Mouse (Mus musculus) limb, embryonic 15.5 days (tissue): ENCODE data around the gene Capn5. TPM values are rescaled to one million over a fixed set of nuclear protein-coding genes. Genes with fewer than 3 reads are reported as not detected.
A peak's percentile ranks its signal among the peaks of the same experiment; 100 is the strongest.

Experiments used
- ATAC-seq: fragments of 200-750 bp; cut with Nextera tagmentation; 2 replicates; pipeline ENCODE4 v1.8.0; 2017; ENCODE audit warnings: low read depth, moderate TSS enrichment; ENCODE audit not compliant: insufficient number of reproducible peaks, low FRiP score, low TSS enrichment
- H3K27ac ChIP-seq: fragments of 300-500 bp; sonication (generic); 2 replicates; pipeline ENCODE4 v1.5.1; 2015; ENCODE audit warnings: moderate library complexity, mild to moderate bottlenecking, inconsistent platforms
- H3K27me3 ChIP-seq: fragments of 300-500 bp; sonication (generic); 2 replicates; pipeline ENCODE4 v1.6.1; 2015; ENCODE audit warnings: inconsistent platforms
- H3K36me3 ChIP-seq: fragments of 300-500 bp; sonication (generic); 2 replicates; pipeline ENCODE4 v1.6.1; 2015; ENCODE audit warnings: inconsistent platforms
- H3K4me1 ChIP-seq: fragments of 300-500 bp; sonication (generic); 2 replicates; pipeline ENCODE4 v1.6.1; 2015; ENCODE audit warnings: inconsistent platforms
- H3K4me2 ChIP-seq: fragments of 300-500 bp; sonication (generic); 2 replicates; pipeline ENCODE4 v1.6.1; 2015; ENCODE audit warnings: mild to moderate bottlenecking, inconsistent platforms
- H3K4me3 ChIP-seq: fragments of 300-500 bp; sonication (generic); 2 replicates; pipeline ENCODE4 v1.5.1; 2015; ENCODE audit warnings: mild to moderate bottlenecking, inconsistent platforms
- H3K9ac ChIP-seq: fragments of 300-500 bp; sonication (generic); 2 replicates; pipeline ENCODE4 v1.6.1; 2015; ENCODE audit warnings: inconsistent platforms
- H3K9me3 ChIP-seq: fragments of 300-500 bp; sonication (generic); 2 replicates; pipeline ENCODE4 v1.6.1; 2016; ENCODE audit warnings: inconsistent platforms
- WGBS: fragments of 180-500 bp; shearing (Covaris S2); methylation state at CpG from one replicate; pipeline ENCODE4 v1.1.7; 2015; 5-methylcytosine and 5-hydroxymethylcytosine counted together
- polyA plus RNA-seq: library from polyadenylated mRNA; unstranded; fragments of >200 nt; fragmentation: Nextera tagmentation; extraction: Ambion mirVana; gene quantifications from 2 replicates; pipeline ENCODE4 v1.2.1, GENCODE M21; 2015

The Capn5 gene
- polyA plus RNA-seq, 1 experiment from 2014 or later: 10.1 TPM

DNA sequence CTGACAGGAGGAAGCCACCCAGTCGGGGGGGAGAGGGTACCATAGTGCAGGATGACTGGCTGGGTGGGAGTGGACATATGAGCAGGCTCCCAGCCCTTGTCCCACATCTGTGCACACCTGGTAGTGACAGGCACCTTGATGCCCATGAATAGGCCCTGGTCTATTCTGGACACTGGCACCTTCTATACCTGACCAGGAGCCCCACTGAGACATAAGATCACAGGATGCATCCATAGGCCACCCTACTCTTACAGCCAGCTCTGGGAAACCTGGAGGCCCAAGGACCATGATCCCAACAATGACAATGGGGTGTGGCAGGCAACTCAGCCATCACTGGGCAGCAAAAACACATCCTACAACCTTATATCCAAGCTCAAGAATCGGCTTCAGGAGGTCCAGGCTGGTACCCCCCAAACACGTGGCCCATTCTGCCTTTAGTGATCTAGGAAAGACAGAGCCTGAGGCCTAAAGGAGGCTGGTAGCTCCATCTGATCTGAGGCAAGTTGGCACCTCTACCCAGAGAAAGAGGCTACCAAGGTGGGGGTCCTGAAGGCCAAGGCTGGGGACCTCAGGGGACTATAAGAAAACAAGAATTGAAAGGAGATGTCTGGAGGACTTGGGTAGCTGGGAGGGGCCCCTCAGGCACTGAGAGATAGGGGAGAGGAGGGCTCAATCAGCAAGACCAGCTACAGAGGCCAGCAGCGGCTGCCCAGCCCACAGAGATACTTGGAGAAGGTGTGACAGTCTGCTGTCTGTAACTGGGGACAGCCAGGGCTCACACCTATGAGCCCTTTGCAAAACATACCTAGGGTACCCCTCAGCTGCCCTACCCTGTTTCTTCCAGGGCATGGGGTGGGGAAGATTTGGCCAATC lies 3.0 kb downstream of the Capn5 start:
- no peak overlapping the region for H3K27ac ChIP-seq
- H3K9me3 ChIP-seq: no peaks in the 10 kb centered on the region
- H3K4me3 ChIP-seq: no peak overlapping the region
- H3K4me2 ChIP-seq: no peak overlapping the region
- no peaks in the 10 kb centered on the region for H3K36me3 ChIP-seq
- no peak overlapping the region for H3K9ac ChIP-seq
- H3K4me1 ChIP-seq: peaks cover 36% of the 10 kb centered on the region
- no peaks in the 10 kb centered on the region for H3K27me3 ChIP-seq
- no peak for ATAC-seq
- 77% methylated on average over 4 of the region's 4 CpGs for WGBS

DNA sequence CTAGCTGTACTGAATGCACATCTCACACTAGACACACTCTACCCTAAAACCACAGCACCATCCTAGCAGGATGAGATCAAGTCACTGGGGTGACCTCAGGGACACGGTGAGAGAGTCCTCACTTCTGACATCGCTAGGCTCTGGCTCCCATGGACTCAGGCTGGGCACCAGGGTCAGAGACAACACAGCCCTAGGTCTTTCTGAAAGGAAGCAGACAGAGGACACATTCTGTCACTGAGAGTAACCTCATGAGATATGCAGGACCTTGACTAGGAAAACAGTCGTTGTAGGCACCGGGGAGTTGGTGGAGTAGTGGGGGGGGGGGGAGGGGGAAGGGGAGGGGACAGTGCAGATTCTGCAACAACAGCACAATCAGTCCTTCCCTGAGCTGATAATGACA lies 4.7 kb downstream of the Capn5 start:
- no peaks in the 10 kb centered on the region for H3K36me3 ChIP-seq
- no peaks in the 10 kb centered on the region for H3K27me3 ChIP-seq
- H3K27ac ChIP-seq: no peak overlapping the region
- no peak overlapping the region for H3K4me3 ChIP-seq
- no peak overlapping the region for H3K4me2 ChIP-seq
- 59% methylated on average over 4 of the region's 4 CpGs for WGBS
- no peaks in the 10 kb centered on the region for H3K9me3 ChIP-seq
- peaks cover 36% of the 10 kb centered on the region for H3K4me1 ChIP-seq
- H3K9ac ChIP-seq: no peak overlapping the region
- ATAC-seq: no peak

DNA sequence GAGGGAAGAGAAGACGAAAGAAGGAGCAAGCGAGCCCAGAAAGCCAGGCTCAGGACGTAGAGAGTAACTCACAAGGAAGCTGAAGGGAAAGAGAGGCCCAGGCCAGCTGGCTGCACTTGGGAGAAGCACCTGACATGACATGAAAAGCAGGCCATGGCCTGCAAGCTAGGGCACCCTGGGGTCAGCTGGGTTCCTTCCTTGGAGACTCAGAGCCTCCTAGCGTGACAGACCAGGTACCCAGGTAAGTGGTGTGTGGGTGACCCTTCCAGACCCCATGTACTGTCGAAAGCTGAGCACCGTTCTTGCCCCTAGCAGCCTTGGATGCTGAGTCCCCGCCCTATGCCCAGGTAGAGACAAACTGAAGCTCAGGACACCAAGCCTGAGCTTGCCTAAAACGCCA lies 5.4 kb downstream of the Capn5 start:
- Histone ChIP-seq H3K4me1 (peaks cover 31% of the 10 kb centered on the region), H3K9ac (no peak overlapping the region), H3K27me3 (no peaks in the 10 kb centered on the region), H3K36me3 (no peaks in the 10 kb centered on the region), H3K9me3 (no peaks in the 10 kb centered on the region), H3K4me3 (no peak overlapping the region), H3K4me2 (no peak overlapping the region), H3K27ac (0 out of 2 replicates have a peak overlapping the region, but pooled peaks have one; percentile 38)
- ATAC-seq: no peak
- 71% methylated on average over 8 of the region's 8 CpGs for whole genome bisulfite sequencing

DNA sequence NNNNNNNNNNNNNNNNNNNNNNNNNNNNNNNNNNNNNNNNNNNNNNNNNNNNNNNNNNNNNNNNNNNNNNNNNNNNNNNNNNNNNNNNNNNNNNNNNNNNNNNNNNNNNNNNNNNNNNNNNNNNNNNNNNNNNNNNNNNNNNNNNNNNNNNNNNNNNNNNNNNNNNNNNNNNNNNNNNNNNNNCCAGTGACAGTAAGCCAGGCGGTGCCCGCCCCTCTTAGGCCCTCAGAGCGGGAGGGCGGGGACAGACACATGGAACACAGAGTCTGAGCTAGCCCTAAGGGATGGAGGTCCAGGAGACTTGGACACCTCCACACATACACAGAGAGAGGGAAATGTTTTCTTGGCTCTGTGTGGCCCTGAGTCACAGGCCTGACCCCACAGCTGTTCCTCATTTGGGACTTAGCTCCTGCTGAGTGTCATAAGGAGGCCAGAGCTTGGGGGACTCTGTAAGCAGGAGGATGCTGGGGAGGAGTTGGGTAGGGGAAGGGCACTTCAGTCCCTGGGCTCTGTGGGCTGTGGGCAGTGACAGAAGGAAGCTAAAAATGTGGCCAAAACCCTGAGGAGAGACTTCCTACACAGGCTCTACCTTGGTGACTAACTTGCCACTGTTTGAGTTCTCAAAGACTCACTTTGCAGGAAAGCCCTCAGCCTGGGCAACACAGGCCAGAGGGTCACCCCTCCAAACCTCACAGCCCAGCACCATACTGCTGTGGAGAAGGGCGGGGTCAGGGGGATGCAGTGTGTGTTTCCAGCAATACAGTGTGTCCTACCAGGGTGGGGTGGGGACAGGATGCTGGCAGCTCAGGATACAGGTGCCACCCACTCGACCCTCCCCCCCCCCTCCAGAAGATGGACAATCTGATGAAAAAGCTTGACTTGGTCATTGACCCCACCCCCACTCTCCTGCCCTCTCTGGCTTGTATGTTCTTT lies 6.7 kb downstream of the Capn5 start:
- no peak overlapping the region for H3K4me2 ChIP-seq
- 46% methylated on average over 5 of the region's 6 CpGs for WGBS
- no peak overlapping the region for H3K9ac ChIP-seq
- H3K27ac ChIP-seq: peak overlapping the region; percentile 61
- H3K4me3 ChIP-seq: no peak overlapping the region
- H3K27me3 ChIP-seq: no peaks in the 10 kb centered on the region
- 0 out of 2 replicates have a peak, but pooled peaks have one; percentile 35 for ATAC-seq
- peaks cover 21% of the 10 kb centered on the region for H3K4me1 ChIP-seq
- H3K9me3 ChIP-seq: no peaks in the 10 kb centered on the region
- no peaks in the 10 kb centered on the region for H3K36me3 ChIP-seq

DNA sequence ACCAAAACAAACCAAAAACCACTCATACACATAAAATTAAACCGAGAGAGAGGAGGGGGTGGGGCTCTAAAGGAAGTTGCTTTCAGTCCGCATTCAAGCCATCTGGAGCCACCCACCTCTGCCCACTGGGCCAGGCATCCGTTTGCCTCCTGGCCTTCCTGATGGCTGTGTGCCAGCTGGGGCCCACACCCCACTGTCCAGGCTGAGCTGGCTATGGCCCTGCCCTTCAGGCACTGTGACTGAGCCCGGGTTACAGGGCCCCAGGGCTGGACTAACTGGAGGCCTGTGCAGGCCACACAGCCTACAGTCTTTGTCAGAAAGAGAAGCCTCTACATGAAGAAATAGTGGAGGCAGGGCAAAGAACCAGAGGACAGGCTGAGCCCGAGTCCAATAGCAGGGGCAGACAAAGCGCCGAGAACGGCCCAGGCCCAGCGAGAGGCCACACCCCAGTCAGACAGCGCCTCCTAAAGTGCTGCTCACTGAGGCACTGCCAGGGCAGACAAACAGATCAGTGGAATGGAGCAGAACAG lies 13.0 kb downstream of the Capn5 start:
- Histone ChIP-seq H3K4me2 (no peak overlapping the region), H3K27ac (peak overlapping the region; percentile 65), H3K27me3 (no peaks in the 10 kb centered on the region), H3K4me3 (no peak overlapping the region), H3K4me1 (peaks cover 35% of the 10 kb centered on the region), H3K36me3 (no peaks in the 10 kb centered on the region), H3K9ac (no peak overlapping the region), H3K9me3 (no peaks in the 10 kb centered on the region)
- 41% methylated on average over 10 of the region's 10 CpGs for WGBS
- ATAC-seq: peak; percentile 45; the same call in 1 of the 2 replicates

DNA sequence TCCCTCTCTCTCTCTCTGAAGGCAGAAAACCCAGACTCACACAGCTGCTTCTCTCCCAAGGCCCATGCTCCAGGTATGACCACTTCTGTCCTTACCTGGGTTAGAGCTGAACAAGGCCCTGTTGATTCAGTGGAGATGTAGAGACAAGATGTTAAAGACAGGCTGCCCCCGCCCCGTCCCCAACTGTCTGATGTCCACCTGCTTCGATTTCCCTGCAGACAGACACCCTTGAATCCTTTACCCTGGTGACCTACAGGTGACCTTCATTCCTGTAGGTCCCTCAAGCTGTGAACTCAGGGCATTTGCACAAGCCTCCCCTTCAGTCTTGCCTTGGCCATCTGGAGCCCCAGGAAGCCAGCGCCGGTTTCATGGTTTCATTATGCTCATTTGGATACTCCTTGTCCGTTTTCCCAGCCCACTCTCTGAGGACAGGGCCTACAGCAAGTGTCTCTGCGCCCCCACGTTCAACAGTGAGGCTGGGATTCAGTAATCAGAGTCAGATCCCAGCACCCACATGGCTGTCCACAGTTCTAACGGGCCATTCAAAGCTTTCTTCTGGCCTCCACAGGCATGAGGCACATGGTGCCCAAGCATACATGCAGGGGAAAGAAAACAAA lies 13.6 kb downstream of the Capn5 start:
- H3K9ac ChIP-seq: no peak overlapping the region
- ATAC-seq: no peak
- no peak overlapping the region for H3K4me3 ChIP-seq
- no peak overlapping the region for H3K4me2 ChIP-seq
- H3K27me3 ChIP-seq: no peaks in the 10 kb centered on the region
- H3K36me3 ChIP-seq: no peaks in the 10 kb centered on the region
- 67% methylated on average over 9 of the region's 9 CpGs for WGBS
- H3K4me1 ChIP-seq: peaks cover 40% of the 10 kb centered on the region
- peak overlapping the region; percentile 65 for H3K27ac ChIP-seq
- no peaks in the 10 kb centered on the region for H3K9me3 ChIP-seq

DNA sequence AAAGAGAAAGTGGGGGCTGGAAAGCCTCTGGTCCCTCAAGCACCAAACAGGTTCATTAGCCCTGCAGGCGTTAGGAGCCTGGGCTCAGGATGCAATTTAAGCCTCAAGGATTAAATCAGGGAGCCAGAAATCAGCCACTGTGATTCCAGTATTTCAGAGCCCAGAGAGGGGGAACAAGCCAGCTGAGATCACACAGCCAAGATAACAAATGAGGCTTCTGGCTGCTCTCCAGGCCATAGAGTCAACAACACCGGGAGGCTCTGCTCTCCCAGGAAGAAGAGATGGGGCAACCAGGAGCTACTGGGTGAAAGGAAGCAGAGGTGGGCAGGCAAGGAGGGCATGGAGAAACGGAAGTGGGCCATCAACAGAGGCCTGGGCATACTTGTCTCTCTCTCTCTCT lies 14.4 kb downstream of the Capn5 start:
- no peak overlapping the region for H3K4me2 ChIP-seq
- no peaks in the 10 kb centered on the region for H3K36me3 ChIP-seq
- WGBS: 43% methylated on average over 3 of the region's 3 CpGs
- no peak overlapping the region for H3K4me3 ChIP-seq
- H3K27ac ChIP-seq: no peak overlapping the region
- ATAC-seq: no peak
- H3K27me3 ChIP-seq: no peaks in the 10 kb centered on the region
- no peak overlapping the region for H3K9ac ChIP-seq
- H3K4me1 ChIP-seq: peaks cover 46% of the 10 kb centered on the region
- H3K9me3 ChIP-seq: no peaks in the 10 kb centered on the region

DNA sequence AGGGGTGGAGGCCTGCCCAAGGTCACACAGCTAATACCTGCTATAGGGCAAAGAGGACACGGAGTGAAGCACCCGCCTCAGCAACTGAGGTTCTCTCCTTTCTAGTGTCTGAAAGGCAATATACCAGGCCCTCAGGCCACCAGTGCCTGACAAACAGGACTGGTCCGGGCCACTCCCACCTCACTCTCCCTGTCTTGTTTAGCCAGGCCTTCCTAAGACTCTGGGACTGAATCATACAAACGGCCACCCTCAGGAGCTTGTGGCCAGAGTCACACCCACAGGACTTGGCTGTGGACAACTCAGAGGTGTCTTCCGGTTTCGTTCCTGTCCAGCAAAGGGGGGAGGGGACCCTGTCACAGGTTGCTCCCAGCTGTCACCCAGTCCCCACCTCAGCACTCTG lies 15.8 kb downstream of the Capn5 start:
- Histone ChIP-seq H3K36me3 (no peaks in the 10 kb centered on the region), H3K4me1 (peaks cover 55% of the 10 kb centered on the region), H3K9me3 (no peaks in the 10 kb centered on the region), H3K9ac (no peak overlapping the region), H3K27me3 (no peaks in the 10 kb centered on the region), H3K4me3 (no peak overlapping the region), H3K27ac (no peak overlapping the region), H3K4me2 (no peak overlapping the region)
- ATAC-seq: no peak
- WGBS: 74% methylated on average over 6 of the region's 6 CpGs

DNA sequence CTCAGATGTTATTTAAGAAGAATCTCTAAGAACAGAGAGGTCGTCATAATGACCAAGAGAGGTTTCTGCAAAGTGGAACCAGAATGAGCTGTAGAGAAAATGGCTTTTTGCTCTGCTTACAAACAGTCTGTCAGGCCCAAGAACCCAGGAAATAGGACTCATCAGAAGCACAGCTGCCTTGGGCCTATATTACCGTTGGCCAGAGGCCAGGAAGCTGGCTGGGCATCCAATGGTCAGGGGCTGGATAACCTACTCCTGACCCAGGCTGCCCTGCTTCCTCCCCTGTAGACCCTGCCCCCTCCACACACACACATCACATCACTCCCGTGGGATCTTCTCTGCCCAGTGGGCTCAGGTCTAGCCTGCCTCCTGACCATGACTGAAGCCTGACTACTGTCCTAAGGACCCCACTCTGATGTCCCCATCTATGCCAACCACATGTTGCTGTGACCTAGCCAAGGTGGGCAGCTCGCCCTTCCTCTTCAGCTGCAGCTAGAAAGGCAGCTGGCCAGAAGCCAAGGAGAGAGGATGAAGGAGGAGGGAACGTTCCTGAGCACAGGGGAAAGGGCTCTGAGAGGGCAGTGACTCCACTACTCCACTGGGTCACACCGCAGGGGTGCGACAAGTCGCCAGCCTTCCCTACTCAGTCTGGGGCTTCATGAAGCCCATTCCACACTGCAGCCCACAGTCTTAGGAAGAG lies 17.9 kb downstream of the Capn5 start:
- Histone ChIP-seq H3K9ac (no peak overlapping the region), H3K27ac (no peak overlapping the region), H3K27me3 (no peaks in the 10 kb centered on the region), H3K9me3 (no peaks in the 10 kb centered on the region), H3K36me3 (no peaks in the 10 kb centered on the region), H3K4me3 (no peak overlapping the region), H3K4me2 (no peak overlapping the region), H3K4me1 (peaks cover 60% of the 10 kb centered on the region)
- 43% methylated on average over 8 of the region's 8 CpGs for WGBS
- no peak for ATAC-seq

DNA sequence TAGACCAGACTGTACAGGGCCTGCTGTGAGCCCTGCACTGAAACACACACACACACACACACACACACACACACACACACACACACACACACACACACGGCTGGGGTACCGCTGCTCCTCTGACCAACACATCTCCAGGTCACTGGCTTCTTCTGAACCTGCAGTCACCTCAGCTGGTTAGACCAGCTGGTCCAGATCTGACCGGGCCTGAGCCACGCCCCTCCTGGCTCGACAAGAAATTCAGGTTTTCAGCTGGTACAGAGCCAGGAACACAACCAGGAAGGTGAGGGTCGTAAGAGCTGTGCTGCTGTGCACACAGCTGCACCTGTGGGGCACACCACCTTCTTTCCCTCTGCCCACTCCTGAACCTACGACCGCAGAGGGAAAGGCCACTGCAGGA lies 19.6 kb downstream of the Capn5 start:
- no peak for ATAC-seq
- Histone ChIP-seq H3K27me3 (no peaks in the 10 kb centered on the region), H3K9me3 (no peaks in the 10 kb centered on the region), H3K4me1 (peaks cover 56% of the 10 kb centered on the region), H3K9ac (no peak overlapping the region), H3K4me2 (peak overlapping the region; percentile 2; the same call in 1 of the 2 replicates), H3K4me3 (no peak overlapping the region), H3K27ac (peak overlapping the region; percentile 44; the same call in 1 of the 2 replicates), H3K36me3 (no peaks in the 10 kb centered on the region)
- WGBS: 38% methylated on average over 8 of the region's 8 CpGs
